Mouse (Mus musculus) heart, adult 2 months (tissue): ENCODE data around the gene Lrrk2. TPM values are rescaled to one million over a fixed set of nuclear protein-coding genes. Genes with fewer than 3 reads are reported as not detected.

Experiments used
- DNase-seq, 2 experiments: peaks; one replicate each; pipeline ENCODE4 v3.0.0; 2021
- H3K27ac ChIP-seq: fragments of 200-600 bp; 2 replicates; pipeline ENCODE4 v1.8.1; 2022
- H3K27me3 ChIP-seq: fragments of 200-500 bp; 2 replicates; pipeline ENCODE4 v1.6.1; 2012; ENCODE audit warnings: mild to moderate bottlenecking, low read length, inconsistent platforms, mixed read lengths; ENCODE audit not compliant: control insufficient read depth, insufficient read depth
- H3K36me3 ChIP-seq: fragments of 200-500 bp; 2 replicates; pipeline ENCODE4 v1.6.1; 2012; ENCODE audit warnings: low read length, inconsistent platforms; ENCODE audit not compliant: control insufficient read depth, insufficient read depth
- H3K4me1 ChIP-seq: fragments of 200-500 bp; 2 replicates; pipeline ENCODE4 v1.6.1; 2011; ENCODE audit warnings: low read length; ENCODE audit not compliant: control insufficient read depth, insufficient read depth
- H3K4me3 ChIP-seq: fragments of 200-600 bp; 2 replicates; pipeline ENCODE4 v1.8.1; 2022
- H3K79me2 ChIP-seq: fragments of 200-500 bp; replicated peaks from 2 replicates; pipeline ENCODE4 v1.6.1; 2012; ENCODE audit warnings: mild to moderate bottlenecking, inconsistent platforms, low read length, moderate library complexity, mixed read lengths; ENCODE audit not compliant: control insufficient read depth, insufficient read depth
- H3K9ac ChIP-seq: fragments of 200-500 bp; 2 replicates; pipeline ENCODE4 v1.6.1; 2012; ENCODE audit warnings: low read depth, mild to moderate bottlenecking, control low read depth, inconsistent platforms, low read length, mixed read lengths
- CTCF ChIP-seq: fragments of 200-600 bp; IDR thresholded peaks from 2 replicates; pipeline ENCODE4 v1.8.1; 2022; ENCODE audit warnings: antibody characterized with exemption, mild to moderate bottlenecking, moderate library complexity
- EP300 ChIP-seq: fragments of 200-500 bp; IDR thresholded peaks from 2 replicates; pipeline ENCODE4 v1.6.1; 2011; ENCODE audit warnings: low read depth, low read length, control low read depth; ENCODE audit not compliant: insufficient read depth
- POLR2A ChIP-seq: fragments of 200-500 bp; IDR thresholded peaks from 2 replicates; pipeline ENCODE4 v1.6.1; 2011; ENCODE audit warnings: mild to moderate bottlenecking, low read depth, low read length, control low read depth; ENCODE audit not compliant: insufficient read depth
- WGBS: fragments of 180-500 bp; shearing (Covaris S2); methylation state at CpG from one replicate; pipeline ENCODE4 v1.1.7; 2018; 5-methylcytosine and 5-hydroxymethylcytosine counted together
- intact Hi-C: fragments of 180-260 bp; cut with DNase I; formaldehyde crosslinking; loops from one replicate; pipeline ENCODE4 v1.15.1; 2025
- polyA plus RNA-seq: library from polyadenylated mRNA; depleted of rRNA; stranded (reverse); fragments of >200 nt; gene quantifications from 2 replicates; pipeline ENCODE4 v1.2.3, GENCODE M21; 2012
- total RNA-seq, 2 experiments: library from RNA; stranded (reverse); gene quantifications; 2 replicates each; pipeline ENCODE4 v1.2.3; 2021

Gene Lrrk2
- total and polyA plus RNA-seq, 3 experiments, result 3.0 to 12.2 (median 10.6) TPM

GRCm38 (mm10) chr15:91658227-91658626, 14.7 kb upstream of the Lrrk2 start:
- Histone ChIP-seq H3K36me3 (no peaks in the 10 kb centered on the region), H3K4me3 (no peak overlapping the region), H3K4me1 (no peaks in the 10 kb centered on the region), H3K79me2 (no peaks in the 10 kb centered on the region), H3K27me3 (no peaks in the 10 kb centered on the region), H3K27ac (no peak overlapping the region), H3K9ac (no peak overlapping the region)
- 90% methylated on average over 6 of the region's 6 CpGs for WGBS
- intact Hi-C loops, result no loop called here
- no peak for DNase-seq
- TF ChIP-seq CTCF (no peak), EP300 (no peak), POLR2A (no peak)

GRCm38 (mm10) chr15:91660277-91661078, 12.5 kb upstream of the Lrrk2 start:
- H3K27ac ChIP-seq, result no peak overlapping the region
- H3K4me3 ChIP-seq, result no peak overlapping the region
- no peaks in the 10 kb centered on the region for H3K36me3 ChIP-seq
- no peak overlapping the region for H3K9ac ChIP-seq
- no peaks in the 10 kb centered on the region for H3K79me2 ChIP-seq
- WGBS, result 83% methylated on average over 6 of the region's 6 CpGs
- TF ChIP-seq CTCF (no peak), EP300 (no peak), POLR2A (no peak)
- H3K4me1 ChIP-seq, result no peaks in the 10 kb centered on the region
- no peak for DNase-seq
- H3K27me3 ChIP-seq, result no peaks in the 10 kb centered on the region
- intact Hi-C loops, result no loop called here

GRCm38 (mm10) chr15:91661079-91661369, 12.0 kb upstream of the Lrrk2 start:
- no peak overlapping the region for H3K4me3 ChIP-seq
- no peak for DNase-seq
- WGBS, result 72% methylated on average over 6 of the region's 6 CpGs
- no peak overlapping the region for H3K27ac ChIP-seq
- TF ChIP-seq EP300 (no peak), CTCF (no peak), POLR2A (no peak)
- no peaks in the 10 kb centered on the region for H3K79me2 ChIP-seq
- no peak overlapping the region for H3K9ac ChIP-seq
- H3K36me3 ChIP-seq, result no peaks in the 10 kb centered on the region
- intact Hi-C loops, result no loop called here
- no peaks in the 10 kb centered on the region for H3K27me3 ChIP-seq
- no peaks in the 10 kb centered on the region for H3K4me1 ChIP-seq

GRCm38 (mm10) chr15:91664586-91665132, 8.3 kb upstream of the Lrrk2 start:
- Histone ChIP-seq H3K27me3 (no peaks in the 10 kb centered on the region), H3K27ac (no peak overlapping the region), H3K9ac (no peak overlapping the region), H3K36me3 (no peaks in the 10 kb centered on the region), H3K79me2 (no peaks in the 10 kb centered on the region), H3K4me3 (no peak overlapping the region), H3K4me1 (no peaks in the 10 kb centered on the region)
- intact Hi-C loops, result no loop called here
- no peak for DNase-seq
- no peak for TF ChIP-seq CTCF
- no peak for TF ChIP-seq EP300
- TF ChIP-seq POLR2A, result no peak
- 81% methylated on average over 10 of the region's 10 CpGs for WGBS

GRCm38 (mm10) chr15:91665530-91665929, 7.4 kb upstream of the Lrrk2 start:
- Histone ChIP-seq H3K27me3 (no peaks in the 10 kb centered on the region), H3K79me2 (no peaks in the 10 kb centered on the region), H3K9ac (no peak overlapping the region), H3K4me1 (no peaks in the 10 kb centered on the region), H3K36me3 (no peaks in the 10 kb centered on the region), H3K4me3 (no peak overlapping the region), H3K27ac (no peak overlapping the region)
- WGBS, result 82% methylated on average over 6 of the region's 6 CpGs
- intact Hi-C loops, result no loop called here
- no peak for TF ChIP-seq CTCF
- no peak for TF ChIP-seq EP300
- TF ChIP-seq POLR2A, result no peak
- no peak for DNase-seq

- intact Hi-C loops, result loop anchor here (5.0 kb wide), 1 partner anchor 99 kb away; the partner anchor contains the start of gene Slc2a13
- no peaks in the 10 kb centered on the region for H3K27me3 ChIP-seq
- 91% methylated on average over 2 of the region's 2 CpGs for WGBS
- no peak for DNase-seq
- no peak overlapping the region for H3K27ac ChIP-seq
- peaks cover 3% of the 10 kb centered on the region for H3K4me1 ChIP-seq
- no peak for TF ChIP-seq EP300
- TF ChIP-seq CTCF, result no peak
- TF ChIP-seq POLR2A, result no peak
- no peaks in the 10 kb centered on the region for H3K79me2 ChIP-seq
- no peak overlapping the region for H3K9ac ChIP-seq
- no peak overlapping the region for H3K4me3 ChIP-seq
- peaks cover 6% of the 10 kb centered on the region for H3K36me3 ChIP-seq
Measured at GRCm38 (mm10) chr15:91671216-91671615, 1.8 kb upstream of the Lrrk2 start.
